Mouse (Mus musculus) right cerebral cortex, postnatal 25 days (tissue): Measurements from ENCODE around the gene Arhgef5.
"Not testable (repeated sequence)": the region's sequence is repeated elsewhere in the genome, so short reads cannot be mapped to it uniquely, and the experiment has no call there.

Experiments used
- DNase-seq: peaks from one replicate; pipeline ENCODE4 v3.0.0; 2022

Arhgef5 gene

GRCm38 (mm10) chr6:43265363-43266041 lies at the start of gene Arhgef5:
Gene Arhgef5, plus strand, starts transcription at chr6:43265582.
- DNase-seq = no peak

GRCm38 (mm10) chr6:43231255-43231654 lies 34.1 kb upstream of the Arhgef5 start, which contains the start of gene Olfr47:
Gene Olfr47, plus strand, starts transcription at chr6:43231529.
- not testable (repeated sequence) for DNase-seq

DNA sequence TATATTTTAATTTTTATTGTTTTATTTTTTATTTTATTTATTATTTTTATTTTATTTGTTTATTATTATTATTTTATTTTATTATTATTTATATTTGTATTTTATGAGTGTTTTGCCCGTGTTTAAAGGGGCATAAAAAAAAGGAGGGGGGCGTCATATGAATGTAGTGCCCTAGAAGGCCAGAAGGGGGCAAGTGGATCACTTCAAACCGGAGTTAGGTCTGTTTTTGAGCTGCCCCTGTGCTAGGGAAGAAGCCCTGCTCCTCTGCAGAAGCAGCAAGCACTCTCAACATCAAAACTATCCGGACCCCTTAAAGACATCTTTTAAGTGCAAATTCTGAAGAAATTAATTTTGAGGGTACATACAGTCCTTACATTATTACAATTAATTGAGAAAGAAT lies 23.3 kb upstream of the Arhgef5 start:
- DNase-seq = no peak

DNA sequence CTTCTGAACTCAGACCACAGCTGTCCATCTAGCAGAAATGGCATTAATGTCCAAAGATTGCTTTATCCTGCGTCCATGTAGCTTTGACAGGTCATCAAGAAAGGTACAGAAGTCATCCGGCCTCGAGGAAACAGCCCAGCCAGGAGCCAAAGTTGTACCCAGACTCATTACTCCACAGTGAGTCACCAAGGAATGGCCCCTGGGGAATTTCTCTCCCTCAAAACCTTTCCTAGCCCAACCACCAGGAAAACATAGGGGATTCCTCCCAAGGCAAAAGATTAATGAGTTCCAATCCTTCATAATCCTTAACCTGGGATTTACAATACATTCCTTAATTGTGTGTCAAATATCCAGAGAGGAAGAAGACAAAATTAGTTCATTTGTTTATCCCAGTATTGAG lies 18.0 kb upstream of the Arhgef5 start:
- DNase-seq = no peak

DNA sequence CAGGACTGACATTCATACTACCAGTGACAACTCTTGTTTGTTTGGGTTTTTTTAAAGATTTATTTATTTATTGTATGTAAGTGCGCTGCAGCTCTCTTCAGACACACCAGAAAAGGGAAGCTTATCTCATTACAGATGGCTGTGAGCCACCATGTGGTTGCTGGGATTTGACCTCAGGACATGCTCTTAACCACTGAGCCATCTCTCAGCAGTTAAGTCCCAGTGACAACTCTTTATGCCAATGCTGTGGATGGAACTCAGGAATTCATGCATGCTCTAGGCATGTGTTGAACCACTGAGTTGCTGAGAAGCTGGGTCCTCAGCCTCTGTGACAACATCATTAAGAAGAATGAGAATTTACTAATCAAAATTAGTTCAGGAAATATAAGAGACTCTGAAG lies 12.4 kb upstream of the Arhgef5 start:
- DNase-seq = no peak

DNA sequence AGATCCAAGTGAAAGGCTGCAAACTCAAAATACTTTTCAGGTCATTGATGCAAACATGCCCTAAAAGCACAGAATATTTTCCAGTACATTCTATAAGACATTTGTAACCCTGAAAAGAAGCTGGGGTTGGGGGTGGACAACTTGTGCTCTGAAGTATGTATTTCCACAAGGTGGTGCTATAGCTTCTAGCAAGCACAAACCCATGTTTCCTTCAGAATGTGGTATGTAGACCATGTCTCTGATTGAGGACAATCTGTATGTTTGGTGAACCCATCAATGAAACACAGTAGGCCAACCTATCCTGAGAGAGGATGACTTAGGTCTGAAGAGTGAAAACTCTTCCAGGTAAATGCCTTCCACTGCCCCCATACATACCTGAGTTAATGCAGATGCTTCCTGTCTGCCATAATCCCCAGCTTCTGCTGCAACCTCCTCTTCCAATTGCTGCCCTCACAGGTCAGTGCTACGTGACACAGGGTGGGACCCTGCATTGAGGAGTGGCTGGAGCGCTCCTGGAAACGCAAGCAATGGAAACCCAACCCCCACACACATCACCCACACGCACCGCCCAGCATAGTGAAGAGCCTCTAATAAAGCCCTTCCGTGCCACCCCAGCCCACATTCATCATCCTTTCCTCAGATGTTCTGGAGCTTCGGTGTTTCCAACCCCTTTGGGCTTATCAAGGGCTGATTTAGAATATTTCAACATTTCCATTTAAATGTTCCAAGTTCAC lies 11.0 kb upstream of the Arhgef5 start:
- no peak for DNase-seq

- no peak for DNase-seq
Measured at GRCm38 (mm10) chr6:43260756-43261155, 4.6 kb upstream of the Arhgef5 start.

GRCm38 (mm10) chr6:43266356-43266755 lies 974 bp downstream of the Arhgef5 start:
- DNase-seq = no peak

GRCm38 (mm10) chr6:43272597-43272996 lies 7.2 kb downstream of the Arhgef5 start:
- no peak for DNase-seq

DNA sequence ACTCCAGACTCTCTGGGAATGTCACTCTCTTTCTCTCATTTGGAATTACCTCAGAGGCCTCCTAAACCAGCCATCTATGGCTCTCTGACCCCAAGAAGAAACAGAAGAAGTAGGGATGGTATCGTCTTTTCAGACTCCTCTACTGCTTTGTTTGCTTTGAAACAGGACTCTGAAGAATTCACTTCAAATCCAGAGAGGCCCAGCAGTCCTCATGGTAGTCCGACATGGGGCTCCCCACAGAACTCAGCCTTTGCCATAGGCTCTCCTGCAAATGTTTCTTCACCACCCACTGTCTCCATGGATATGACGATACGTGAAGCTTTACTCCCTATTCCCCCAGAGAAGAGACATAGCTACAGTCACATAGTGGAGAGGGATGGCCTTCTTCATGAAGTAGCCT lies 8.7 kb downstream of the Arhgef5 start:
- no peak for DNase-seq

- DNase-seq = no peak
Measured at GRCm38 (mm10) chr6:43278247-43278646, 12.9 kb downstream of the Arhgef5 start.

GRCm38 (mm10) chr6:43280481-43280880 lies 15.1 kb downstream of the Arhgef5 start:
- DNase-seq = no peak

DNA sequence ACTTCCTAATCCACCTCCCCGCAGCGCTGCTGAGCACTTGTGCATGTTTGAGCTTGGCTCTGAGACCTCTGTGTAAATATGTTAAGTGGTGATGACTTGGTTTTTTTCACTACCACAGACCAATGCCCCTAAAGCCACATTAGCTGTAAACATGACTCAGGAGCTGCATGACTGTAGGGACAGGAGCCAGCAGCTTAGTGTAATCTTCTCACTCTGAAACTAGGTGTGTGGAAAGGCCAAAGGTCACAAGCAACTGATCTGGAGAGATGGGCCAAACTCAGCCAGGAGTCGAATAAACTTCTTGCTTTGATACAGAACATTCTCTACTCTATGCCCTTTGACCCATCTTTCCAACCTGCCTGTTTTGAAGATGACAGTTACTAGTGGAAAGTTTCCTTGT lies 26.7 kb downstream of the Arhgef5 start:
- DNase-seq = no peak

DNA sequence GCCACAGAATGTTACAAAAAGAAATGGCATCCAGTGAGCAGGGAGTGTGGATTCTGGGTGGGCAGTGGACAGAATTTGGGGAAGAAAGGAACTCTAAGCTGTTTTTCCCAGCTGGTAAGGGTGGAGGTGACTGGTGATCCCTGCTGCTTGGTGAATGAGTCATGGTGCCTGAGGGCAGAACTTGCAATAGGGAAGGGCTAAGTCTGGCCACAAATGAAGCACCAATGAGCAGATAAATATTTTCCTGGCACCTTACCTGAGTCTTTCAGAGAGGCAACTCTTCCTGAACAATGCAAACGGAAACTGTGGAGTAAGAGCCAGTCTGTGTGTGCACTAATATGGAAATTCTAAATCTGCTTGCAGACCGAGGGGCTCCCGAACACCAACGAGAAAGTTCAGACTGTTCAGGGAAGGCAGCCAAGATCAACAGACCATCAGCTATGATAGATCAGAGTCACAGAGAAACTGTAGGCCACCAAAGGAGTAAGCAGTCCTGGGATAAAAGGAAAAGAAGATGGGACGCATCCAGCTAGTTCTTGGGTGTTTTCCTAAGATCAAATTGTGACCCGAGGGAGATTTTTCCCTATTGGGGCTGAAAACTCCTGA lies 27.2 kb downstream of the Arhgef5 start:
- DNase-seq = no peak

- no peak for DNase-seq
Measured at GRCm38 (mm10) chr6:43293175-43293574, 27.8 kb downstream of the Arhgef5 start.

DNA sequence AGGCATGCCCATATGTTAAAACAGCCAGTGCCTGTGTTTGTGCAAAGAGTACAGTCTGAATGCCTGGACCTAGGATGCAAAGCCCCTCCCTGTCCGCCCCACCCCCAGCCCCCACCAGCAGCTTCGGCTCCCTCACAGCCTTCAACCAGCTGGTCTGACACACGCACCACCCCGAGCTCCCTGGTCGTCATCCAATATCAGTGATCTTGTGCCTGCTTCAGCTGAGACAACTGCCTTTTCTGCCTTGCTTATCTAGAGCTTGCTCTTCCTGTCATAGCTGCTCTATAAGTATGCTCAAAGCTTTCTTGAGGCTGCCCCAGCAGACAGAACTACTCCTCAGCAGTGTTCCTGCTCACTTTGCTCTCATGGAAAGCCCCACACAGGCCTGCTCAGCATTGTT lies 30.5 kb downstream of the Arhgef5 start:
- DNase-seq = peak; percentile 9

DNA sequence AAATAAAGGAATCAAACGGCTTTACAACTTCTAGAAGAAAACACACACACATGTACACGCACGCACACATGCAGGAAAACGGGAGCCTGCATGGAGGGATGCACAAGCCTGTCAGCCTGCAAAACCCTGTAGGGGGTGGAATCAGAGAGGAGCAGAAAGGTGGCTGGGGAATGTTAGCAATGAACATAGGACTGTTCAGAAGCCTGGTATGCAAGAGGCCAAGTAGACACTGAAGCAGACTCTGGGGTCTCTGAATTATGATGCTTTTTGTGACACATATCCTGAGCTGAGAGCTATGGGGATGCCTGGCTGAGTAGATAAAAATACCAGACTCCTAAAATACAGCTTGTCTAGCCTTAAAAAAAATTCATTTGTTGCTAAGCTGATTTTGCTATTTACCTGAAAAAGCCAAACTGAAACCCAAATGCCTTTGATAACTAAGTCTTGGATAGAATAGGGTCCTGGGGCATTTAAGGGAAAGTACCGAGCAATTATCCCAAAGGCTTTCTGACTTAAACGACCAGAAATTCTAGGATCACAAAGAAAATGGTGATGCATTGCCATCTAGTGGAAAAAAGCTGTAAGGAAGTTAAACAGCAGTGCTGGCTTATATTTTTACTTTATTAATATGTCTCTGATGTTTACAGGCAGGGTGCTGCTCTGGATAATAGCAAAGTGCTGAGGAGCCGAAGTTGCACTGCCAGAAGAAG lies 31.6 kb downstream of the Arhgef5 start:
- DNase-seq = peak; percentile 16

DNA sequence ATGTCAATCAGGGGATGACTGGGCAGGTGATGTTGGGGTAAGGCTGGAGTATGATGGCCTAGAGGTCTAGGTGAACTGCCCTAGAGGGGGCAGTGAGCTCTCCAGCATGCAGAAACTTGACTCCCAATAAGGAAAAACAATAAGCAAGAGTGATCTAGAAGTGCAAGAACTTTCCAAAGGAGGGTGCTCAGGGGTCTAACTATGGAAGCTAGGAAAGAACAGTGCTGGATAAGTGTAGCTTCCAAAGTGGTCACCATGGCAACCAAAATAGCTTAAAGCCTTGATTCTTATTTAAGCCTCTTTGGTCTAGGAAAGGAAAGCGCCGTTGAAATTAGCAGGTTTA lies 32.1 kb downstream of the Arhgef5 start:
- no peak for DNase-seq

GRCm38 (mm10) chr6:43309454-43309853 lies 44.1 kb downstream of the Arhgef5 start, which contains the start of gene Nobox:
Gene Nobox, minus strand, starts transcription at chr6:43309554.
- DNase-seq = no peak

GRCm38 (mm10) chr6:43310071-43310470 lies 44.7 kb downstream of the Arhgef5 start:
- no peak for DNase-seq

DNA sequence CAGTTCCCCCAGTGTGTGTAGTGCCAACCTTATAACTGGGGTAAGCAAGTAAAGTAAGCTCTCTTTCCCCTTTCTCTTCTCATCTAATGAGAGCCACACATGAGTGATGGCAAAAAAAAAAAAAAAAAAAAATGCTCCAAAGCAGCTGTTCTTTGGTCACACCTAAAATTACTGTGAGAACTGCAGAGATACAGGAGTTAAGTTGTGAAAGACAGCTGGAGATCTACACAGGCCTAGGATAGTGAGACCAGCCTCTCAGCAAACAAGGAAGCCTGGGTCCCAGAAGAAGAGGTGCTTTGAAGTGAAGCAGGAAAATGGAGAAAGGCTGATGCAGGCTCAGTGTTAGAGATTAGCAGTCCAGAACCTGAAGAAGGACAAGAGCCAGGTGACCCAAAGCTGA lies 47.2 kb downstream of the Arhgef5 start:
- DNase-seq = no peak

- no peak for DNase-seq
Measured at GRCm38 (mm10) chr6:43312961-43313656, 47.7 kb downstream of the Arhgef5 start.

- DNase-seq = no peak
Measured at GRCm38 (mm10) chr6:43333479-43333878, 68.1 kb downstream of the Arhgef5 start.
